Mouse (Mus musculus) erythroblast, adult 5-6 weeks (primary cell): Measurements from ENCODE around the gene Ptgr1. TPM values are rescaled to one million over a fixed set of nuclear protein-coding genes. Genes with fewer than 3 reads are reported as not detected.

ENCODE experiments used
- ATAC-seq: replicated peaks from 2 replicates; pipeline ENCODE4 v1.8.0; 2016; ENCODE audit warnings: moderate number of reproducible peaks, mild to moderate bottlenecking, moderate TSS enrichment, inconsistent platforms; ENCODE audit not compliant: poor library complexity, low FRiP score, severe bottlenecking
- total RNA-seq, 2 experiments: library from RNA; stranded (forward) in 1 of 2; stranded (reverse) in 1 of 2; fragments of 150-400 nt in 1 of 2; fragments of 200-764, 138-1000 nt in 1 of 2; gene quantifications; 2 replicates each; pipeline versions ENCODE4 v1.2.3 to v1.2.4; 2015 to 2017; ENCODE audit warnings: low replicate concordance in 2 of 2

The Ptgr1 gene
- total RNA-seq, 2 experiments from 2014 or later: 8.3 to 25.0 TPM

GRCm38 (mm10) chr4:58994762-58995161, 7.8 kb upstream of the Ptgr1 start, which contains the start of gene Dnajc25:
Gene Dnajc25, plus strand, starts transcription at chr4:58995062.
- no peak for ATAC-seq

GRCm38 (mm10) chr4:58992195-58992594, 5.3 kb upstream of the Ptgr1 start:
- no peak for ATAC-seq

GRCm38 (mm10) chr4:58990609-58991434, 3.9 kb upstream of the Ptgr1 start:
- ATAC-seq: no peak

GRCm38 (mm10) chr4:58989303-58989898, 2.5 kb upstream of the Ptgr1 start:
- no peak for ATAC-seq

- peak; percentile 60 for ATAC-seq
Observed at GRCm38 (mm10) chr4:58985157-58985648, 1.7 kb downstream of the Ptgr1 start.

GRCm38 (mm10) chr4:58982806-58983205, 4.1 kb downstream of the Ptgr1 start:
- no peak for ATAC-seq

GRCm38 (mm10) chr4:58981421-58981820, 5.5 kb downstream of the Ptgr1 start:
- no peak for ATAC-seq

- ATAC-seq: no peak
Observed at GRCm38 (mm10) chr4:58975711-58976110, 11.2 kb downstream of the Ptgr1 start.

- ATAC-seq: peak; percentile 88
Observed at GRCm38 (mm10) chr4:58970678-58971077, 16.2 kb downstream of the Ptgr1 start.

- no peak for ATAC-seq
Observed at GRCm38 (mm10) chr4:58965136-58965535, 21.8 kb downstream of the Ptgr1 start.

- no peak for ATAC-seq
Observed at GRCm38 (mm10) chr4:58963271-58963670, 23.6 kb downstream of the Ptgr1 start.

GRCm38 (mm10) chr4:58961719-58962118, 25.2 kb downstream of the Ptgr1 start:
- ATAC-seq: no peak

- no peak for ATAC-seq
Observed at GRCm38 (mm10) chr4:58952630-58953029, 34.3 kb downstream of the Ptgr1 start.

GRCm38 (mm10) chr4:58948391-58948790, 38.5 kb downstream of the Ptgr1 start:
- no peak for ATAC-seq

GRCm38 (mm10) chr4:58944695-58945094, 42.2 kb downstream of the Ptgr1 start:
- no peak for ATAC-seq

GRCm38 (mm10) chr4:58944206-58944553, 42.7 kb downstream of the Ptgr1 start:
- no peak for ATAC-seq

GRCm38 (mm10) chr4:58943420-58944205, 43.3 kb downstream of the Ptgr1 start, which contains the start of gene Zkscan16:
Gene Zkscan16, plus strand, starts transcription at chr4:58943628.
- ATAC-seq: no peak

GRCm38 (mm10) chr4:58942942-58943341, 44.0 kb downstream of the Ptgr1 start:
- no peak for ATAC-seq

- no peak for ATAC-seq
Observed at GRCm38 (mm10) chr4:58941638-58942037, 45.3 kb downstream of the Ptgr1 start.

- ATAC-seq: no peak
Observed at GRCm38 (mm10) chr4:58935846-58936245, 51.1 kb downstream of the Ptgr1 start.
